Mouse (Mus musculus): ENCODE measurements around the gene Zbtb20. TPM values are rescaled to one million over a fixed set of nuclear protein-coding genes. Genes with fewer than 3 reads are reported as not detected.

Zbtb20 gene
- total and polyA plus RNA-seq, 2 experiments from 2014 or later, result 19.8 to 45.8 TPM

- peak overlapping the region; percentile 72 for H3K27ac ChIP-seq (ENCODE audit: low read depth)
- no peaks in the 10 kb centered on the region for H3K27me3 ChIP-seq (ENCODE audit: control insufficient read depth, insufficient read depth, low read length)
- ATAC-seq (ENCODE audit: insufficient read depth, low read depth) (no peak; the same call in 1 of the 2 replicates), DNase-seq (ENCODE audit: low spot score) (peak; percentile 27)
- no peak overlapping the region for H3K4me2 ChIP-seq (ENCODE audit: low read depth, low read length)
- H3K9ac ChIP-seq (replicated peaks; ENCODE audit: low read depth, low read length), result no peak overlapping the region
- 28% methylated on average over 5 of the region's 5 CpGs for WGBS
- 0 out of 2 replicates have a peak, but pooled peaks cover 4% of the 10 kb centered on the region for H3K36me3 ChIP-seq (replicated peaks; ENCODE audit: control insufficient read depth, insufficient read depth, low read length)
- no peak for TF ChIP-seq CTCF (IDR thresholded peaks at IDR 0.05; ENCODE audit: low read depth)
- H3K9me3 ChIP-seq (replicated peaks; ENCODE audit: control insufficient read depth, low read length), result no peaks in the 10 kb centered on the region
- no peak overlapping the region for H3K4me3 ChIP-seq (ENCODE audit: low read depth, low read length)
- peaks cover 53% of the 10 kb centered on the region for H3K4me1 ChIP-seq (ENCODE audit: control insufficient read depth, insufficient read depth)
Observed at GRCm38 (mm10) chr16:43578351-43578750, 702.7 kb downstream of the Zbtb20 start.

- H3K9ac ChIP-seq (replicated peaks; ENCODE audit: low read depth, low read length), result no peak overlapping the region
- 46% methylated on average over 4 of the region's 4 CpGs for WGBS
- ATAC-seq (ENCODE audit: insufficient read depth, low read depth) (no peak), DNase-seq (ENCODE audit: low spot score) (peak; percentile 25)
- H3K27ac ChIP-seq (ENCODE audit: low read depth), result peak overlapping the region; percentile 71
- H3K4me3 ChIP-seq (ENCODE audit: low read depth, low read length), result no peak overlapping the region
- H3K27me3 ChIP-seq (ENCODE audit: control insufficient read depth, insufficient read depth, low read length), result no peaks in the 10 kb centered on the region
- 0 out of 2 replicates have a peak, but pooled peaks cover 4% of the 10 kb centered on the region for H3K36me3 ChIP-seq (replicated peaks; ENCODE audit: control insufficient read depth, insufficient read depth, low read length)
- peaks cover 56% of the 10 kb centered on the region for H3K4me1 ChIP-seq (ENCODE audit: control insufficient read depth, insufficient read depth)
- H3K4me2 ChIP-seq (ENCODE audit: low read depth, low read length), result no peak overlapping the region
- H3K9me3 ChIP-seq (replicated peaks; ENCODE audit: control insufficient read depth, low read length), result no peaks in the 10 kb centered on the region
- TF ChIP-seq CTCF (IDR thresholded peaks at IDR 0.05; ENCODE audit: low read depth) (no peak), EP300 (IDR thresholded peaks at IDR 0.05; ENCODE audit: low read depth) (no peak)
Observed at GRCm38 (mm10) chr16:43579111-43579510, 703.4 kb downstream of the Zbtb20 start.

GRCm38 (mm10) chr16:43580321-43580822, 704.7 kb downstream of the Zbtb20 start:
- H3K9ac ChIP-seq (replicated peaks; ENCODE audit: low read depth, low read length), result no peak overlapping the region
- WGBS, result 87% methylated on average over 6 of the region's 6 CpGs
- H3K36me3 ChIP-seq (replicated peaks; ENCODE audit: control insufficient read depth, insufficient read depth, low read length), result 0 out of 2 replicates have a peak, but pooled peaks cover 4% of the 10 kb centered on the region
- H3K27me3 ChIP-seq (ENCODE audit: control insufficient read depth, insufficient read depth, low read length), result no peaks in the 10 kb centered on the region
- no peak overlapping the region for H3K4me3 ChIP-seq (ENCODE audit: low read depth, low read length)
- DNase-seq (ENCODE audit: low spot score) (no peak), ATAC-seq (ENCODE audit: insufficient read depth, low read depth) (no peak)
- H3K4me2 ChIP-seq (ENCODE audit: low read depth, low read length), result no peak overlapping the region
- TF ChIP-seq CTCF (IDR thresholded peaks at IDR 0.05; ENCODE audit: low read depth) (no peak), EP300 (IDR thresholded peaks at IDR 0.05; ENCODE audit: low read depth) (no peak)
- no peak overlapping the region for H3K27ac ChIP-seq (ENCODE audit: low read depth)
- peaks cover 52% of the 10 kb centered on the region for H3K4me1 ChIP-seq (ENCODE audit: control insufficient read depth, insufficient read depth)
- no peaks in the 10 kb centered on the region for H3K9me3 ChIP-seq (replicated peaks; ENCODE audit: control insufficient read depth, low read length)

GRCm38 (mm10) chr16:43581551-43581950, 705.9 kb downstream of the Zbtb20 start:
- no peak for TF ChIP-seq CTCF (IDR thresholded peaks at IDR 0.05; ENCODE audit: low read depth)
- TF ChIP-seq EP300 (IDR thresholded peaks at IDR 0.05; ENCODE audit: low read depth), result no peak
- Histone ChIP-seq H3K36me3 (replicated peaks; ENCODE audit: control insufficient read depth, insufficient read depth, low read length) (0 out of 2 replicates have a peak, but pooled peaks cover 4% of the 10 kb centered on the region), H3K4me2 (ENCODE audit: low read depth, low read length) (no peak overlapping the region), H3K4me1 (ENCODE audit: control insufficient read depth, insufficient read depth) (peaks cover 42% of the 10 kb centered on the region), H3K4me3 (ENCODE audit: low read depth, low read length) (no peak overlapping the region), H3K27ac (ENCODE audit: low read depth) (no peak overlapping the region), H3K27me3 (ENCODE audit: control insufficient read depth, insufficient read depth, low read length) (no peaks in the 10 kb centered on the region), H3K9me3 (replicated peaks; ENCODE audit: control insufficient read depth, low read length) (no peaks in the 10 kb centered on the region), H3K9ac (replicated peaks; ENCODE audit: low read depth, low read length) (no peak overlapping the region)
- no peak for DNase-seq (ENCODE audit: low spot score)
- no peak for ATAC-seq (ENCODE audit: insufficient read depth, low read depth)
- 85% methylated on average over 4 of the region's 4 CpGs for WGBS

GRCm38 (mm10) chr16:43586859-43587429, 711.3 kb downstream of the Zbtb20 start:
- Histone ChIP-seq H3K4me1 (ENCODE audit: control insufficient read depth, insufficient read depth) (peaks cover 13% of the 10 kb centered on the region; the same call in 1 of the 2 replicates), H3K9ac (replicated peaks; ENCODE audit: low read depth, low read length) (no peak overlapping the region), H3K27me3 (ENCODE audit: control insufficient read depth, insufficient read depth, low read length) (no peaks in the 10 kb centered on the region), H3K36me3 (replicated peaks; ENCODE audit: control insufficient read depth, insufficient read depth, low read length) (no peaks in the 10 kb centered on the region), H3K27ac (ENCODE audit: low read depth) (no peak overlapping the region), H3K9me3 (replicated peaks; ENCODE audit: control insufficient read depth, low read length) (no peaks in the 10 kb centered on the region), H3K4me2 (ENCODE audit: low read depth, low read length) (no peak overlapping the region), H3K4me3 (ENCODE audit: low read depth, low read length) (no peak overlapping the region)
- 80% methylated on average over 4 of the region's 4 CpGs for WGBS
- no peak for ATAC-seq (ENCODE audit: insufficient read depth, low read depth)
- TF ChIP-seq EP300 (IDR thresholded peaks at IDR 0.05; ENCODE audit: low read depth) (no peak), CTCF (IDR thresholded peaks at IDR 0.05; ENCODE audit: low read depth) (no peak)
- DNase-seq (ENCODE audit: low spot score), result no peak

All from heart, postnatal 0 days (tissue).